Mouse (Mus musculus): Measurements from ENCODE around the gene Calcrl. TPM values are rescaled to one million over a fixed set of nuclear protein-coding genes. Genes with fewer than 3 reads are reported as not detected.

Calcrl gene
- polyA plus RNA-seq, 1 experiment from 2014 or later, result 111 TPM

DNA sequence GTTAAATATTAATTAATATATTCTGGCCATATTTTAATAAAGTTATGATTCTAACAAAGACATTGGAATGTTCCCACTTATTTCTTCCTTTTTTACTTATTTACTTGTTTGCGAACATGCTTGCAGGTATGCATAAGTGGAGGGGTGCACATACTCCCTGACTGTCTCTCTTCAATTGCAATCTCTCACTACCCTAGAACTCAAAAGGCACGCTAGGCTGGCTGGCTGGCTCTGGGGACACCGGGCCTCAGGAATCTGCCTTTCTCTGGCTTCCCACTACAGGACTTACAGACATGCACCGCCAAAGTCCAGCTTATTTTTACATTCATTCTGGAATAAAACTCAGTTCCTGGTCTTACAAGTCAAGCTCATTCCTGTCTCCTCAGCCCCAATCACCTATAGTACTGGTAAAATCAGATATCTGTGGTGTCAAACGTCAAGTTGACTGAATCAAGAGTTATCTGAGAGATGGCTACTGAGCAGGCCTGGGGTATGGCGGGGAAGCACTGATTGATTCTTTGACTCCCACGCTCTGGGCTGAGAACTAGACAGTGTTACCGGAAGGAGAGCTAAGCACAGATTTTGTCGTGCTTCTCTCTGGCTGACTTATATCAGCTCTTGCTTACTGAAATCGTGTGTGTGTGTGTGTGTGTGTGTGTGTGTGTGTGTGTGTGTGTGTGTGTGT lies 29.5 kb upstream of the Calcrl start:
- 56% methylated on average over 10 of the region's 10 CpGs for WGBS
- no peak overlapping the region for H3K4me3 ChIP-seq (ENCODE audit: low read length)
- ATAC-seq (ENCODE audit: low read depth), result peak; percentile 38; the same call in 1 of the 2 replicates
- no peaks in the 10 kb centered on the region for H3K27me3 ChIP-seq (ENCODE audit: control insufficient read depth, insufficient read depth, low read depth, low read length)
- no peaks in the 10 kb centered on the region; the same call in 1 of the 2 replicates for H3K36me3 ChIP-seq (ENCODE audit: control insufficient read depth, insufficient read depth, low read length)
- no peaks in the 10 kb centered on the region for H3K9me3 ChIP-seq (ENCODE audit: control insufficient read depth, low read length)
- no peak overlapping the region for H3K4me2 ChIP-seq (ENCODE audit: low read depth, low read length)
- no peaks in the 10 kb centered on the region for H3K4me1 ChIP-seq (replicated peaks; ENCODE audit: control insufficient read depth, insufficient read depth, low read length)
- no peak overlapping the region for H3K27ac ChIP-seq (ENCODE audit: low read length)
- H3K9ac ChIP-seq (ENCODE audit: low read length), result no peak overlapping the region

DNA sequence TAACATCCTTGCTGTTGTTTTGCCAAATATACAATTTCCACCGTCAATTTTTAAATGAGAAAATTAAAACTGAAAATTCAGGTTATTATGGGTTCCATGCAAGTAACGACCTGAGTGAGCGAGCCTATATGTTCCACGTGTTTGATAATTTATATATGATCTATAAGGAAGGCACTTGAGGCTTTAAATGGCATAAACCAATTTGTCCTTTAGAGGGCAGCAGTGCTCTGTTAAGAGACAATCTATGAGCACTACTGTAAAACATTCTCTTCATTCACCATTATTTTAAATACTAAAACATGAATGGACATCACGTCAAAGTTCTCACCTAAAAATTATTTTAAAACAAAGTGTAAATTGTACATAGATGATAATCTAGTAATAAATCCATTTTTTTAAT lies 28.8 kb upstream of the Calcrl start:
- Histone ChIP-seq H3K27ac (ENCODE audit: low read length) (no peak overlapping the region), H3K9me3 (ENCODE audit: control insufficient read depth, low read length) (no peaks in the 10 kb centered on the region), H3K27me3 (ENCODE audit: control insufficient read depth, insufficient read depth, low read depth, low read length) (no peaks in the 10 kb centered on the region), H3K36me3 (ENCODE audit: control insufficient read depth, insufficient read depth, low read length) (no peaks in the 10 kb centered on the region; the same call in 1 of the 2 replicates), H3K4me1 (replicated peaks; ENCODE audit: control insufficient read depth, insufficient read depth, low read length) (no peaks in the 10 kb centered on the region), H3K4me3 (ENCODE audit: low read length) (no peak overlapping the region), H3K9ac (ENCODE audit: low read length) (no peak overlapping the region), H3K4me2 (ENCODE audit: low read depth, low read length) (no peak overlapping the region)
- 15% methylated on average over 5 of the region's 5 CpGs for WGBS
- no peak for ATAC-seq (ENCODE audit: low read depth)

DNA sequence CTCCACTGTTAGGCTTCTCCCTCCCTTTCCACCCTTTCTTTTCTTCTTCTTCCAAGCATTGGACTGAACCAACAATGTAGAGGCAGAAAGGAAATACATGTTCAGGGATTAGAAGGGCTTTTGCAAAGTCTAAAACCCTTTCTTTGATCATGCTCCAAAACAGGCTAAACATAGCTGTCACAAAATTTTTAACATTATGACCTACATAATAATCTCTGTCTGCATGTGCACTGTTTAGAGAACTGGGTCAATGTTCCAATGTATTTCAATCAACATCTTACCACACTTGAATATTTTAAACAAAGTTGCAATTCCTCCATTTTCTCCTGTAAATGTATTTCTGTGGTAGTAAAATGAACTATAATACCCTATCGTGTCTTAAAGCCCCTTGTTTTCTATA lies 20.3 kb upstream of the Calcrl start:
- Histone ChIP-seq H3K4me1 (replicated peaks; ENCODE audit: control insufficient read depth, insufficient read depth, low read length) (no peaks in the 10 kb centered on the region), H3K36me3 (ENCODE audit: control insufficient read depth, insufficient read depth, low read length) (no peaks in the 10 kb centered on the region), H3K4me3 (ENCODE audit: low read length) (no peak overlapping the region), H3K27me3 (ENCODE audit: control insufficient read depth, insufficient read depth, low read depth, low read length) (no peaks in the 10 kb centered on the region), H3K9me3 (ENCODE audit: control insufficient read depth, low read length) (no peaks in the 10 kb centered on the region), H3K4me2 (ENCODE audit: low read depth, low read length) (no peak overlapping the region), H3K27ac (ENCODE audit: low read length) (peak overlapping the region; percentile 31; the same call in 1 of the 2 replicates), H3K9ac (ENCODE audit: low read length) (no peak overlapping the region)
- WGBS, result 76% methylated on average over 1 of the region's 1 CpGs
- ATAC-seq (ENCODE audit: low read depth), result peak; percentile 74

DNA sequence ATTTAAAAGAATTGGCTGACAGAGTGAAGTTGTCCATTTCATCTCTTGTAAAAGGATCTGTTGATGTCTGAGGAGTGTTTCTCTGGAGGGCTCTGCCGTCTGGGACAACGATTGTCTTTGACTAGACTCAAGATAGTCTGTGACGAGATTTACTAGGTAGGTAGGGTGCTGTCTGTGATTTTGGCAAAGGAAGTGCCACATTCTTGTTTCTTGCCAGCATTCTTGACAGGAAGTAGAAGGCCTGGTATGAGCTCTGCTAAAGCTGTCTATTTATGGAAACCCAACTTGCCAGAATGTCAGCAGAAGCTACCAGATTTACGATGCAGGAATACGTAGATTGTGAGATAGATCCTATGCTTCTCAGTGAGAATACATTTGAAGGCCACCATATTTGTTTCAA lies 16.7 kb upstream of the Calcrl start:
- 62% methylated on average over 5 of the region's 5 CpGs for WGBS
- ATAC-seq (ENCODE audit: low read depth), result no peak

DNA sequence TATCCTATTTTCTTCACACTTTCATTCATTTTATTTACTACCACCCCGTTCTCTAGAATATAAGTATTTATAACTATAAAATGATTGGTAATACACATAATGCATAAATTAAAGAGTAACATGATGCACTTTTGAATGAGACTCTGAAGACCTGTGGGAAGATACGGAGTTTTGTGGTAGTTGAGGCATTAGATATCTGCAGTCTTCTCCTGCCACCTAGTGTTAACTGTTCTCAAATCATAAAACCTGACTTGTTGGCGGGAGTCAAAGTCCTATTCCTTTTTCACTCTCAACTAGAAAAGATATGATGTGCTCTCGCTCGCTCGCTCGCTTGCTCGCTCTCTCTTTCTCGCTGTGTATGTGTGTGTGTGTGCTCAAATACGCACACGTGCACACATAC lies 4.5 kb upstream of the Calcrl start:
- H3K9ac ChIP-seq (ENCODE audit: low read length), result no peak overlapping the region
- peaks cover 2% of the 10 kb centered on the region; the same call in 1 of the 2 replicates for H3K4me1 ChIP-seq (replicated peaks; ENCODE audit: control insufficient read depth, insufficient read depth, low read length)
- no peak overlapping the region for H3K27ac ChIP-seq (ENCODE audit: low read length)
- H3K4me2 ChIP-seq (ENCODE audit: low read depth, low read length), result no peak overlapping the region
- WGBS, result 34% methylated on average over 11 of the region's 11 CpGs
- H3K27me3 ChIP-seq (ENCODE audit: control insufficient read depth, insufficient read depth, low read depth, low read length), result no peaks in the 10 kb centered on the region
- no peak for ATAC-seq (ENCODE audit: low read depth)
- no peak overlapping the region for H3K4me3 ChIP-seq (ENCODE audit: low read length)
- H3K9me3 ChIP-seq (ENCODE audit: control insufficient read depth, low read length), result no peaks in the 10 kb centered on the region
- no peaks in the 10 kb centered on the region for H3K36me3 ChIP-seq (ENCODE audit: control insufficient read depth, insufficient read depth, low read length)

More for the DNA sequence above, 16.7 kb upstream of the Calcrl start:
- Histone ChIP-seq H3K9me3 (ENCODE audit: control insufficient read depth, low read length) (no peaks in the 10 kb centered on the region), H3K27ac (ENCODE audit: low read length) (no peak overlapping the region), H3K4me2 (ENCODE audit: low read depth, low read length) (no peak overlapping the region), H3K27me3 (ENCODE audit: control insufficient read depth, insufficient read depth, low read depth, low read length) (no peaks in the 10 kb centered on the region), H3K36me3 (ENCODE audit: control insufficient read depth, insufficient read depth, low read length) (no peaks in the 10 kb centered on the region), H3K4me1 (replicated peaks; ENCODE audit: control insufficient read depth, insufficient read depth, low read length) (no peaks in the 10 kb centered on the region), H3K4me3 (ENCODE audit: low read length) (no peak overlapping the region), H3K9ac (ENCODE audit: low read length) (no peak overlapping the region)

DNA sequence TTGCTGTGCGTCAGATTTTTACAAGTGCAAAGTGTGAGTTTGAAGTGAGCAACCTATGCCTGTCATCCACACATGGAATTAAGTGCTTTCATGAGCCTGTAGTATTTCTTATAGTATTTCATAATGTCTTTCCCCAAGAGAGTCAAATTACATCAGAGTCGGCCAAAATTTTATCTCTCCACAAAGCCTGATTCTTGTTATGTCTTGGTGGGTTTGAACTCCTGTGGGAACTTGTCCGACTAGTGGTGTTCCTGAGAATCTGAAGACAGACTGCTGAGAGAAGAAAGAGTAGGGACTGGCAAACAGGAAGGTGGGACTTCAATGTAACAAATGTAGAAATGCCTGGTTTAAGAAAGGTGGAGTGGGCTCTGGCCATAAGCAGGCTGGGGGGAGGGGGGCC lies 3.6 kb upstream of the Calcrl start:
- Histone ChIP-seq H3K4me3 (ENCODE audit: low read length) (no peak overlapping the region), H3K4me2 (ENCODE audit: low read depth, low read length) (no peak overlapping the region), H3K36me3 (ENCODE audit: control insufficient read depth, insufficient read depth, low read length) (no peaks in the 10 kb centered on the region), H3K9ac (ENCODE audit: low read length) (no peak overlapping the region), H3K27ac (ENCODE audit: low read length) (no peak overlapping the region), H3K27me3 (ENCODE audit: control insufficient read depth, insufficient read depth, low read depth, low read length) (no peaks in the 10 kb centered on the region), H3K9me3 (ENCODE audit: control insufficient read depth, low read length) (no peaks in the 10 kb centered on the region), H3K4me1 (replicated peaks; ENCODE audit: control insufficient read depth, insufficient read depth, low read length) (peaks cover 2% of the 10 kb centered on the region; the same call in 1 of the 2 replicates)
- WGBS, result 29% methylated on average over 3 of the region's 3 CpGs
- no peak for ATAC-seq (ENCODE audit: low read depth)

DNA sequence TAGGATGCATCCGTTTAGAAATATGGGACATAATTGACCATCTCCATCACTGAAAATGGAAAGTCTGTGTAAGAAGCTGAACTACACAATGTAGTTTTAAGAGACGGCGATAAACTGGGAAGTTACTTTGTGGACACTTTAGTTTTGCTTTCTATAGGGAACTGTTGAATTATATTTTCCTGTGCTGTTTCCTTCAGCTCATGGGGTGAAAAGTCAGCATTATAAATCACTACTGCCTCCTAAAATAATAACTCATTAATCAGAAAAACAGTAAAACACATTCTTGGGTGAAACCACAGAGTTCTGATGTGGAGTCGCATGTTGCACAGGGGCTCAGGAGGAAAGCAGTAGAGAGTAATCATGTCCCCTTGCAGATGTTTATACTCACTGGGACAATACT lies 1.3 kb upstream of the Calcrl start:
- Histone ChIP-seq H3K4me2 (ENCODE audit: low read depth, low read length) (peak overlapping the region; percentile 35; the same call in 1 of the 2 replicates), H3K4me3 (ENCODE audit: low read length) (no peak overlapping the region), H3K27me3 (ENCODE audit: control insufficient read depth, insufficient read depth, low read depth, low read length) (no peaks in the 10 kb centered on the region), H3K27ac (ENCODE audit: low read length) (no peak overlapping the region), H3K4me1 (replicated peaks; ENCODE audit: control insufficient read depth, insufficient read depth, low read length) (peaks cover 2% of the 10 kb centered on the region; the same call in 1 of the 2 replicates), H3K9ac (ENCODE audit: low read length) (no peak overlapping the region), H3K36me3 (ENCODE audit: control insufficient read depth, insufficient read depth, low read length) (no peaks in the 10 kb centered on the region), H3K9me3 (ENCODE audit: control insufficient read depth, low read length) (no peaks in the 10 kb centered on the region)
- WGBS, result 70% methylated on average over 4 of the region's 4 CpGs
- no peak for ATAC-seq (ENCODE audit: low read depth)

DNA sequence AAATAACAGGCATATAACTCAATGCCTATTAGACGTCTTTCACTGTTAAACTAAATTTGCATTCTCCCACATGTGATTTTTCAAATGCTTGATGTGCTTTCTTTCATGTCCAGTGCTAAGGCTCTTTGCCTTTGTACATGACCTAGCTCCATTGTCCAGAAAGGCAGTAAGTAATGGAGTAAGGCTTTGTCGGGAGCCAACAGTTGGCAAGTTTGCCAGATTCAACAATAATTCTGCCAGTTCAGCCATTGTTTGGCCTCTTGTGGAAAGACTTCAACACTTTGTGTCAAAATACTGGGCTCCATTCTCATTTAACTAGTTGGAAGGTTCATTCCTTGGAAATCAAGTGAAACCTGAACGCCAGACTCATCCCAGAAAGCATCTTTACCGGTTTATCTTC lies 8.7 kb downstream of the Calcrl start:
- no peaks in the 10 kb centered on the region for H3K4me1 ChIP-seq (replicated peaks; ENCODE audit: control insufficient read depth, insufficient read depth, low read length)
- H3K4me2 ChIP-seq (ENCODE audit: low read depth, low read length), result no peak overlapping the region
- H3K9ac ChIP-seq (ENCODE audit: low read length), result no peak overlapping the region
- H3K9me3 ChIP-seq (ENCODE audit: control insufficient read depth, low read length), result no peaks in the 10 kb centered on the region
- H3K27me3 ChIP-seq (ENCODE audit: control insufficient read depth, insufficient read depth, low read depth, low read length), result no peaks in the 10 kb centered on the region
- no peaks in the 10 kb centered on the region for H3K36me3 ChIP-seq (ENCODE audit: control insufficient read depth, insufficient read depth, low read length)
- H3K4me3 ChIP-seq (ENCODE audit: low read length), result no peak overlapping the region
- H3K27ac ChIP-seq (ENCODE audit: low read length), result no peak overlapping the region
- WGBS, result 84% methylated on average over 4 of the region's 4 CpGs
- no peak for ATAC-seq (ENCODE audit: low read depth)

DNA sequence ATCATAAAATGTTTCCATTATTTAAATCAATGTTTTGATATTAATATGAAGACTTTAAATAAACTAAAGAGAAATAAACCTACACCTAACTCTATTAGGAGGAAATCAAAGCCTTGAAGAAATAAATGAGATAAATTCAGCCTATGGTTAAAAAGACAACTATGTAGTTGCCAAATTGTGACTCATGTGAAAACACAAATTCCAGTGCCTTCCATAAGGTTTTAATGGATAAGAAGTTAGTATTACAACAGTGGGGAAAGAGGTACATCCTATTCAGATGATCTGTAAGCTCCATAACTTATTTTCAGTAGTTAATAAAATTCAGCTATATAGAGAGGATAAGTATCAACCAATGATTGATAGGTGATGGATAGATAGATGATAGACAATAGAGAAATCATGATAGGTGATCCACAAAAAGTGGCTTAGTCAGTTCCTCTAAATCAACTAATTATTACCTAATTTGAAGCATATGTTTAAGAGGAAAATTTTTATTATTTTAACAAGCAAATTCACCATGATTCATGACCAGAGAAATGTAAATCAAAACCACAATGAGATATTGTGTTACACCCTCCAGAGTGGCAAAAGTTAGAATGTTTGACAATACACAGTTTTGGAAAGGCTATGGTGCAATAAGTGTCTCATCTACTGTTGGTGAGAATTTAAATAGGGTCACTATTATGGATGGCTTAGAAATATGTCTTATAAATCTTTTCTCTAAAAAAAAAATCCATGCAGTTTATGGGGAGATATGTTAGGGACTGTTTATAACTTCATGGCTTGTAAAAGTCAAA lies 15.2 kb downstream of the Calcrl start:
- ATAC-seq (ENCODE audit: low read depth), result no peak
- no peak overlapping the region for H3K9ac ChIP-seq (ENCODE audit: low read length)
- no peaks in the 10 kb centered on the region for H3K9me3 ChIP-seq (ENCODE audit: control insufficient read depth, low read length)
- no peaks in the 10 kb centered on the region for H3K27me3 ChIP-seq (ENCODE audit: control insufficient read depth, insufficient read depth, low read depth, low read length)
- no peak overlapping the region for H3K4me2 ChIP-seq (ENCODE audit: low read depth, low read length)
- H3K4me1 ChIP-seq (replicated peaks; ENCODE audit: control insufficient read depth, insufficient read depth, low read length), result no peaks in the 10 kb centered on the region
- no peak overlapping the region for H3K27ac ChIP-seq (ENCODE audit: low read length)
- no peaks in the 10 kb centered on the region for H3K36me3 ChIP-seq (ENCODE audit: control insufficient read depth, insufficient read depth, low read length)
- no peak overlapping the region for H3K4me3 ChIP-seq (ENCODE audit: low read length)
